Mouse (Mus musculus) hindbrain, postnatal 0 days (tissue): Measurements from ENCODE around the gene Leo1. TPM values are rescaled to one million over a fixed set of nuclear protein-coding genes. Genes with fewer than 3 reads are reported as not detected.

Source experiments
- ATAC-seq: fragments of 200-750 bp; cut with Nextera tagmentation; 2 replicates; pipeline ENCODE4 v1.8.0; 2017; ENCODE audit warnings: mild to moderate bottlenecking, moderate TSS enrichment, moderate library complexity
- DNase-seq: peaks from one replicate; pipeline ENCODE4 v3.0.0-alpha.2; 2015; ENCODE audit warnings: low spot score
- H3K27ac ChIP-seq: fragments of 300-500 bp; sonication (generic); 2 replicates; pipeline ENCODE4 v1.5.1; 2014; ENCODE audit warnings: mild to moderate bottlenecking
- H3K27me3 ChIP-seq: fragments of 300-500 bp; sonication (generic); 2 replicates; pipeline ENCODE4 v1.6.1; 2014; ENCODE audit warnings: low read length, mixed read lengths; ENCODE audit not compliant: insufficient read depth
- H3K36me3 ChIP-seq: fragments of 300-500 bp; sonication (generic); 2 replicates; pipeline ENCODE4 v1.6.1; 2014; ENCODE audit warnings: low read length, mixed read lengths; ENCODE audit not compliant: insufficient read depth
- H3K4me1 ChIP-seq: fragments of 300-500 bp; sonication (generic); 2 replicates; pipeline ENCODE4 v1.6.1; 2014; ENCODE audit warnings: antibody characterized with exemption, low read length, mixed read lengths; ENCODE audit not compliant: insufficient read depth
- H3K4me2 ChIP-seq: fragments of 300-500 bp; sonication (generic); 2 replicates; pipeline ENCODE4 v1.6.1; 2014; ENCODE audit warnings: low read depth, mild to moderate bottlenecking, low read length, moderate library complexity, mixed read lengths
- H3K4me3 ChIP-seq: fragments of 300-500 bp; sonication (generic); 2 replicates; pipeline ENCODE4 v1.5.1; 2014; ENCODE audit warnings: low read length
- H3K9ac ChIP-seq: fragments of 300-500 bp; sonication (generic); replicated peaks from 2 replicates; pipeline ENCODE4 v1.6.1; 2014; ENCODE audit warnings: mild to moderate bottlenecking, low read length, moderate library complexity, mixed read lengths
- H3K9me3 ChIP-seq: fragments of 300-500 bp; sonication (generic); 2 replicates; pipeline ENCODE4 v1.6.1; 2016; ENCODE audit warnings: low read length, mixed read lengths
- CTCF ChIP-seq: IDR thresholded peaks from 2 replicates; pipeline ENCODE4 v1.5.1; 2016; ENCODE audit warnings: antibody characterized with exemption, control low read depth, low read depth
- WGBS: fragments of 180-500 bp; shearing (Covaris S2); extraction: QIAGEN DNeasy Blood & Tissue Kit; methylation state at CpG from one replicate; pipeline ENCODE4 v1.1.7; 2014; 5-methylcytosine and 5-hydroxymethylcytosine counted together
- polyA plus RNA-seq: library from polyadenylated mRNA; unstranded; fragments of >200 nt; fragmentation: Nextera tagmentation; extraction: Ambion mirVana; gene quantifications from 2 replicates; pipeline ENCODE4 v1.2.1, GENCODE M21; 2015
- total RNA-seq: library from RNA; depleted of rRNA; stranded (reverse); fragments of >200 nt; gene quantifications from 2 replicates; pipeline ENCODE4 v1.2.3, GENCODE M21; 2014; rRNA removed

The Leo1 gene
- 19.4 and 22.2 TPM in 2 replicates for total RNA-seq
- 40.8 and 41.2 TPM in 2 replicates for polyA plus RNA-seq

DNA sequence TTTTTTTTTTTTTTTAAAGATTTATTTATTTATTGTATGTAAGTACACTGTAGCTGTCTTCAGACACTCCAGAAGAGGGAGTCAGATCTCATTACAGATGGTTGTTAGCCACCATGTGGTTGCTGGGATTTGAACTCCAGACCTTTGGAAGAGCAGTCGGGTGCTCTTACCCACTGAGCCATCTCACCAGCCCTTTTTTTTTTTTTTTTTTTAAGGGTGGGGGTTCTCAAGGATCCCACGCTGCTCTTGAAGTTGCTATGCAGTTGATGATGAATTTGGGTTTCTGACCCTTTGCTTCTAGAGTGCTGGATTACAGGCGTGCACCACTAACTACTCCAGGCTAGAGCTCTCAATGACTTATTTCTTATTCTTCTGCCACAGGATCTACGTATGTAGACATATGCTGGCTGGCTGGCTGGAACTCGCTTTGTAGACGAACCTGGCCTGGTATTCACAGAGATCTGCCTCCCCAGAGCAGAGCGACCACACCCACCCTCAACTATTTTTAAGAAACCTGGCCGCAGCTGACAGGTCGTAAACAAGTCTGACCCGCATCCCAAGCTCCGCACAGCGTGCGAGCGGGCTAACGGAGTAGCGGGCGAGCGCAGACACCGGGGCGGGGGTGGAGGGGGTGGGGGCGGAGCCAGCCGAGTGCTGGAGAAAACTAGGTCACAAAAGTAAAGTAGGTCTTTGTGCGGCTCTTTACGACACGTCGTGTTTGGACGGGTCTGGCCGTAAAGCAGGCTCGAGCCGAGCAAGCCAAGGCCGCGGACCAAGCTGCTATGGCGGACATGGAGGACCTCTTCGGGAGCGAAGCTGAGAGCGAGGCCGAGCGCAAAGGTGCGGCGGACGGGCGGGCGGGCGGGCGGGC, at the start of gene Leo1:
Leo1 (plus strand) TSS at position 729 of the 871 bp plus-strand sequence.
- peak within 1 kb of the TSS; percentile 88 for H3K4me2 ChIP-seq
- DNase-seq = peak; percentile 95
- under 1% methylated on average over 35 of the region's 45 CpGs for WGBS
- no peaks in the 10 kb centered on the region for H3K27me3 ChIP-seq
- ATAC-seq = peak; percentile 91
- H3K27ac ChIP-seq = peak within 1 kb of the TSS; percentile 89
- H3K4me1 ChIP-seq = 0 out of 2 replicates have a peak, but pooled peaks cover 10% of the 10 kb centered on the region
- H3K4me3 ChIP-seq = peak within 1 kb of the TSS; percentile 85
- no peak for TF ChIP-seq CTCF
- H3K36me3 ChIP-seq = peaks cover 6% of the 10 kb centered on the region; the same call in 1 of the 2 replicates
- no peaks in the 10 kb centered on the region for H3K9me3 ChIP-seq
- peak within 1 kb of the TSS; percentile 87 for H3K9ac ChIP-seq

DNA sequence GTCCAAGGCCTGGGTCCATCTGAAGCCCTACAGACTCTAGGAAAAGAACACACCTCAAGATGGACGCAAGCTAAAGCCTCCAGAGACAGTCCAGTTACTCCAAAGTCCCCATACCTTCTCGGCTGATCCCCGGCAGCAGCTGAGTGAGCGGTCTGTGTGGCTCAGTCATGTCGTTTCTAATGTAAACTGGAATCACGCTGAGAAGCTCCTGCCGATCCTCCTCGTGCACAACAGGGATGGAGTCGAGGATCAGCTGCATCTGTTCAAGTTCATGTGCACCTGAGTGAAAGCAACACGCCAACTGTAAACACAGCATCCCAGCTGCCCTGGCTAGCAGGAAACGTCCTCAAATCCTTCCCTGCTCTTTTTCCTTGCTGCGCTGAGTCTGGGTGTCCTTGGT, 48.1 kb upstream of the Leo1 start:
- Histone ChIP-seq H3K4me1 (no peaks in the 10 kb centered on the region), H3K9me3 (no peaks in the 10 kb centered on the region), H3K36me3 (peaks cover 59% of the 10 kb centered on the region), H3K4me2 (no peak overlapping the region), H3K27me3 (no peaks in the 10 kb centered on the region), H3K9ac (no peak overlapping the region), H3K27ac (no peak overlapping the region), H3K4me3 (no peak overlapping the region)
- ATAC-seq (no peak), DNase-seq (no peak)
- 64% methylated on average over 12 of the region's 12 CpGs for WGBS
- no peak for TF ChIP-seq CTCF

DNA sequence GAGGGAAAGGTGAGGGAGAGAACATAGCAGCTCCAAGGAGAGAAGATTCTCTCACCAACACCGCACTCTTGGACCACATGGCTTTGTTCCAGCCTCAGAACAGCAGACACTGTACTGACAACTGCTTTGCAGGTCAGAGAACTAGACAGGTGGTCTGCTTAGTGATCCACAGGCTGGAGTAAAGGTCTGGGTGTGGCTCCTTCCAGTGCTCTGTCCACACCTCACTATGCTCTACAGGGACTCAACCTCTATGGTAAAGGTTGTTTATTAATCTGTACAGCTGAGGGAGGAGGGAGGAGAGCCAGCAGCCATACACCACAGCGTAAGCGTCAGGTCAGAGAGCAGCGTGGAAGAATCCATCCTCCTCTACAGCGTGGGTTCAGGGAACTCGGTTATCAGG, 45.4 kb upstream of the Leo1 start:
- Histone ChIP-seq H3K9ac (no peak overlapping the region), H3K27ac (no peak overlapping the region), H3K9me3 (no peaks in the 10 kb centered on the region), H3K36me3 (peaks cover 41% of the 10 kb centered on the region), H3K4me3 (no peak overlapping the region), H3K27me3 (no peaks in the 10 kb centered on the region), H3K4me2 (no peak overlapping the region), H3K4me1 (no peaks in the 10 kb centered on the region)
- ATAC-seq (no peak), DNase-seq (no peak)
- WGBS = 92% methylated on average over 6 of the region's 6 CpGs
- no peak for TF ChIP-seq CTCF

DNA sequence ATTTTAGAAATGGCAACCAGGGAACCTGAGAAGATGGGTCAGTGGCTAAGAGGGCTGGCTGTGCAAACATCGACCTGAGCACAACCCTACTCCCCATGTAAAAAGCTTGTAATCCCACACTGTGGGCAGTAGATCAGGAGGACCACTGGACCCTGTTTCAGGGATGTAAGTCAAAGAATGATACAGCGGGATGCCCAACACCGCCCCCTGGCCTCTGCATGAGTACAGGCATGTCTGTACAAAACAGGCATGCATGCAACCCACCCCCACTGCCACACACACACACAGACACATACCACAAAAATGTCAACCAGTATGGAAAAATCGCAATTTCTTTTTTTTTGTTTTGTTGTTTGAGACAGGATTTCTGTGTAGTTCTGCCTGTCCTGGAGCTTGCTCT, 42.3 kb upstream of the Leo1 start:
- Histone ChIP-seq H3K4me2 (no peak overlapping the region), H3K4me1 (no peaks in the 10 kb centered on the region), H3K27me3 (no peaks in the 10 kb centered on the region), H3K9ac (no peak overlapping the region), H3K4me3 (no peak overlapping the region), H3K27ac (no peak overlapping the region), H3K9me3 (no peaks in the 10 kb centered on the region), H3K36me3 (peaks cover 18% of the 10 kb centered on the region; the same call in 1 of the 2 replicates)
- WGBS = 90% methylated on average over 4 of the region's 4 CpGs
- 0 out of 2 replicates have a peak, but pooled peaks have one; percentile 25 for TF ChIP-seq CTCF
- DNase-seq (no peak), ATAC-seq (no peak)

DNA sequence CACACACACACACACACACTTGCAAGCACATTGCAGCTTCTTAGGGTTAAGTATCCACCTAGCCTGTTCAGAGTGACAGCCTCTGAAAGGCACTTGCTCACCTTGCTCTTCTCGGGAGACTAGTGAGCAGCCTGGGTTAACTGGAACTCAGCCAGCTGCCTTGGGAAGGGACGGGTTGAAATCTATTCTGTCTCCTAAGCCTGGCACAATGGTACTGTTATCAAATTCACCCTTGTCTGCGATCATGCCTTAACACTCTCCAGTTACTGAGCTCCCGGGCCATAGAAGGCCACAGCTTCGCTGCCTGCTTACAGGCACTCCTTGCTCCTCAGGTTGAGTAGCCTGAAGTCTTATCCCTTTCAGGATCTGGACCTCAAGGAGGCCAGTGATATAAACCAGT, 40.7 kb upstream of the Leo1 start:
- Histone ChIP-seq H3K27me3 (no peaks in the 10 kb centered on the region), H3K9ac (no peak overlapping the region), H3K4me1 (no peaks in the 10 kb centered on the region), H3K27ac (no peak overlapping the region), H3K4me2 (no peak overlapping the region), H3K4me3 (no peak overlapping the region), H3K36me3 (peaks cover 14% of the 10 kb centered on the region; the same call in 1 of the 2 replicates), H3K9me3 (no peaks in the 10 kb centered on the region)
- WGBS = 57% methylated on average over 5 of the region's 5 CpGs
- TF ChIP-seq CTCF = no peak
- ATAC-seq (no peak), DNase-seq (no peak)

DNA sequence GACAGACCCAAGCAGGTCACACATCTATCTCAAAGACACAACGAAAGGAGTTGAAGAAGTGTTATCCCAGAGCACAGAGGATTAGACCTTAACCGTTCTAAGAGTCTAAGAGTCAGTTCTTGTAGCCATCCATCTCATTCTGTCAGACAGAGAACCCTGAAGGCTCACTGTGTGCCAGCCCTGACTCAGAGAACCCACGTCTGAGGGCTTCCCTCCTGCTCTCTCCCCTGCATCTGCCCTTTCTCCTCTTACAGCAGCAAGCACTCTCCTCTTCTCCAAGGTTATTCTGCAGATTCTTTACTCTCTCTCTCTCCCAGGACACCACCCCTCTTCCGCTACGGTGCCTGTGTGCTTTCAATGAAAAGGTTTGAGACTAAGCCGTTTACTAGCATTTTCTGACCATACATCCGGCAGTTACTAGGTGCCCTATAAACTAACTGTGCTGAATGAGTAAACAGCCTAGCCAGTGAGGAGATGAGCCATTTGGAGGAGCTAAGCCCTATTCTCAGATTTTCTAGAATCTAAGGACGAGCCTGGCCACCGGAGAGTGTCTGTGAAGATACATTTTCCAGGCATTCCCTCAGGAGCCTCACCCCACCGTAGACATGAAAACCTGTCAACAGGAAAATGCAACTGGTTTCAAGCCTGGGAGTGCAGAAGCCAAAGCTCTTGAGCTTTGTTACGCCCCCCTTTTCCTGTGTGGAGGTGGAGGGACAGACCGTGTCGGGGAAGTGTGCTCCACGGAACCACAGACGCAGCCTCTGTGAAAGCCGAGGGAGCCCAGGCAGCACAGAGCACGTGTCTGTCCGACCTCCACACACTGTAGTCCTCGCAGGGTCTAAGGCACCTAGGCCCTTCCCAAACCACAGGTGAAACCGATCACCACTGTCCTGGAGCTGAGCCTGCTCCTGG, 39.5 kb upstream of the Leo1 start:
- no peak for TF ChIP-seq CTCF
- Histone ChIP-seq H3K27ac (no peak overlapping the region), H3K27me3 (no peaks in the 10 kb centered on the region), H3K4me2 (no peak overlapping the region), H3K36me3 (peaks cover 9% of the 10 kb centered on the region; the same call in 1 of the 2 replicates), H3K4me3 (no peak overlapping the region), H3K9ac (no peak overlapping the region), H3K9me3 (no peaks in the 10 kb centered on the region), H3K4me1 (0 out of 2 replicates have a peak, but pooled peaks cover under 1% of the 10 kb centered on the region)
- WGBS = 77% methylated on average over 20 of the region's 20 CpGs
- DNase-seq (no peak), ATAC-seq (no peak)
